Mouse (Mus musculus) common myeloid progenitor, adult 5-6 weeks (primary cell): ENCODE measurements at regions not wholly inside any gene's neighbourhood (a gene's known extent, or its start where the extent isn't known, plus 50 kb on each side); places are given as distances from the start of the nearest gene placed in this dataset.
"Not testable (repeated sequence)": the region's sequence is repeated elsewhere in the genome, so short reads cannot be mapped to it uniquely, and the experiment has no call there.

ENCODE experiments used
- ATAC-seq: replicated peaks from 2 replicates; pipeline ENCODE4 v1.8.0; 2016; ENCODE audit warnings: low read depth, mild to moderate bottlenecking, moderate TSS enrichment, inconsistent platforms; ENCODE audit not compliant: poor library complexity, severe bottlenecking

GRCm38 (mm10) chr16:30187907-30188414 lies 79.3 kb downstream of the Cpn2 start:
- ATAC-seq = peak; percentile 64

- ATAC-seq = no peak
These were observed 78.4 kb downstream of the Cpn2 start for GRCm38 (mm10) chr16:30188769-30189430.

GRCm38 (mm10) chr16:30190351-30190750 lies 76.9 kb downstream of the Cpn2 start:
- no peak for ATAC-seq

GRCm38 (mm10) chr16:30190935-30191514 lies 76.3 kb downstream of the Cpn2 start:
- ATAC-seq = no peak

GRCm38 (mm10) chr16:30193294-30194261 lies 73.7 kb downstream of the Cpn2 start:
- no peak for ATAC-seq

- no peak for ATAC-seq
These were observed 72.5 kb downstream of the Cpn2 start for GRCm38 (mm10) chr16:30194836-30195235.

GRCm38 (mm10) chr16:30195859-30196258 lies 71.4 kb downstream of the Cpn2 start:
- not testable (repeated sequence) for ATAC-seq

GRCm38 (mm10) chr16:30197351-30197750 lies 69.9 kb downstream of the Cpn2 start:
- no peak for ATAC-seq

- no peak for ATAC-seq
These were observed 67.5 kb downstream of the Cpn2 start for GRCm38 (mm10) chr16:30199836-30200235.

- no peak for ATAC-seq
These were observed 63.2 kb downstream of the Cpn2 start for GRCm38 (mm10) chr16:30204144-30204543.

GRCm38 (mm10) chr16:30205314-30205815 lies 61.9 kb downstream of the Cpn2 start:
- no peak for ATAC-seq

GRCm38 (mm10) chr16:30205816-30206356 lies 61.4 kb downstream of the Cpn2 start:
- ATAC-seq = no peak
